Mouse (Mus musculus): ENCODE measurements at regions not wholly inside any gene's neighbourhood (a gene's known extent, or its start where the extent isn't known, plus 50 kb on each side); places are given as distances from the start of the nearest gene placed in this dataset.

DNA sequence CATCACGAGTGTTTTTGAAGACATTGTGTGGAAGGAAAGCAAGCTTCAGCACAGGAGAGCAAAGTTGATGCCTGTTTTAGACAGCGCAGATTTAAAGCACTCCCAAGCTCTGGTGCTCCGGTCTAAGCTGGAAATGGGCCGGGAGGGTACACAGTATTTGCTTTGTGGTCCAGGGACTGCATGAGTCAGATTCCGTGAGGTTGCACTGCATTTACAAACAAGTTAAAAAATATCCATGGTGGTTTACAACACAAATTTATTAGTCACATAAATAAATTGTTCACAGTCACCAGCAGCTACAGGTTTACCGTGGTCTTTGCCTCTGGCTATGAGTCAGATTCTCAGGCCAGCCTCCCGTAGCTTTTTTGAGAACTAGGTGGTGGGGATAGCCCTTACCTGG, 312.0 kb downstream of the Ptprc start:
- no peak for DNase-seq (ENCODE audit: low read depth)

GRCm38 (mm10) chr1:137852262-137852661, 323.2 kb downstream of the Ptprc start:
- no peak for DNase-seq (ENCODE audit: low read depth)

DNA sequence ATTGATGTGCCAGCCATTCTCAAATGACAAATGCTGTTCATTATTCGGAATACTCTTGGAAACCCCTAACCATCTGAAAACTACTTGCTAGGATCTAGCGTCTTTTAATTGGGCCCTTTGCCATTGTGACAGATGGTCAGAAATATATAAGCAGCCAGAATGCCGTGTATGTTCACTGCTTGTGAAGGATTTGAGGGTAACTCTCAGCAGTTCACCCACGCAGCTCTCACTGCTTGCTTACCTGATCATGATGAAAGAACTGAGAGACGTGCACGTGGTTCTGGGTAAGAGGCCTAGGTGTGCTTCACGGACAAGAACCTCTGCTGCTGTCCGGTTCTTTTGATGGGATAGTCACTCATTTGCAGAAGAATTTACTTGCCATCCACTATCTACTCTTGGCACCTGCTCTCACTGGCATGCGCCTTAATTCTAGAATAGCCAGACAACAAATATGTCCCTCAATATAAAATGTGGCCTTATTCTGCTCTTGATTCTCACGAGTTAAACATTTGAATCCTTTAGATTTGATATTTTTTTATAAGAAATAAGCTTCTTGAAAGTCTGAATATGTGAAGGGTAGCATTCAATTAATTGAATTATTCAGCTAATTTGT, 328.1 kb downstream of the Ptprc start:
- DNase-seq (ENCODE audit: low read depth): no peak

- DNase-seq (ENCODE audit: low read depth): no peak
Observed at GRCm38 (mm10) chr1:137846857-137847256, 328.7 kb downstream of the Ptprc start.

DNA sequence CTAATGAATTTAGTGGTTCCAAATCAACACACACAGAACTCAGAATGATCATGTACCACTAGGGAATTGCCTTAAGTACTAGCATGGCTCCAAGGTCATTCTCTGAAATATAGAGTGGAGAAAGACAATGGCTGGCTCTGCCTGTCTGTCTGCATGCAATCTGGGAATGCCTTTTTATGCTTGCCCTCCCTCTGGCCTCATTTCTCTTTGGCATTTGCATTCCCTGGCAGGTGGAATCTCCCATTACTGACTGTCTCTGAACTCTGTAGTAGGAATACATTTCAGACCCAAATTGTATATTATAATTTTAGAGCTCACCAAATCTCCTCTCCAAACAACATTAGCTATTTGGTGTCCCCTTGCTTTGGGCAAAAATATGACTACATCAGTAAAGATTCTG, 335.0 kb downstream of the Ptprc start:
- DNase-seq (ENCODE audit: low read depth): no peak

- DNase-seq (ENCODE audit: low read depth): no peak
Observed at GRCm38 (mm10) chr1:137839703-137840102, 335.8 kb downstream of the Ptprc start.

DNA sequence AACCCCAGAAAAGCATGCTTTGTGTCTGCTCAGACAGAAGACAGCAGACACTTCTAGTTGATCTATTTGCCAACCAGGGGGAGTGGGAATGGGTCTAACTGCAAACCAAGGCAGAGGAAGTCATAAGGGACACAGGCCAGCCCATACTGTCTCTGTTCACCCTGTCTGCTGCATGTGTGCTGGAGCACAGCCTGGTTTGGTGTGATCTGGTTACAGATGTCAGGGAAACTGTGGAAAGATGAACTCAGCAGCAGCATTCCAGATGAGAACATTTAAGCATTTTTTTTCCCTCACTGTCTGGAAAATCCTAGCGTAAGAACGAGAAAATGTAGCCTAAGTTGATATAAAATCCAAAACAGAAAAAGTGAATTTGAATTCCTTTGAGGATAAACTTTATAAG, 336.2 kb downstream of the Ptprc start:
- no peak for DNase-seq (ENCODE audit: low read depth)

GRCm38 (mm10) chr1:137838357-137838756, 337.2 kb downstream of the Ptprc start:
- DNase-seq (ENCODE audit: low read depth): no peak

GRCm38 (mm10) chr1:137833535-137833934, 342.0 kb downstream of the Ptprc start:
- DNase-seq (ENCODE audit: low read depth): no peak

DNA sequence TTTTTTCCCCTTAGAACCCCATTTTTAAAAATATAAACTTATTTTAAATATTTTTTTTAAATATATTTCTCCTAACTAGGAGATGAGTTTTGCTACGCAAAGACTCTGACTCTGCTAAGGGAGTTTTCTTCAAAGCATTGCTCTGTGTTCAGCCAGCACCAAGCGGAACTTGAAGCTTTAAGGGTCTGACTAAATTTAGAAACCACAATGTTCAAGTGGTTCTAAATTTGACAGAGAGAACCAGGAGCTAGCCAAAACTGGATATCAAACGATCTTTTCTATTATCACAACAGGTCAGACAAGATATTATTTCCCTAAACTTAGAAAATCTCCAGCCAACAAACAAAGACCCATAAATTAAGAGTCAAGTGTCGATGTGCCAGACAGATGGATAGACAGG, 344.2 kb downstream of the Ptprc start:
- no peak for DNase-seq (ENCODE audit: low read depth)

DNA sequence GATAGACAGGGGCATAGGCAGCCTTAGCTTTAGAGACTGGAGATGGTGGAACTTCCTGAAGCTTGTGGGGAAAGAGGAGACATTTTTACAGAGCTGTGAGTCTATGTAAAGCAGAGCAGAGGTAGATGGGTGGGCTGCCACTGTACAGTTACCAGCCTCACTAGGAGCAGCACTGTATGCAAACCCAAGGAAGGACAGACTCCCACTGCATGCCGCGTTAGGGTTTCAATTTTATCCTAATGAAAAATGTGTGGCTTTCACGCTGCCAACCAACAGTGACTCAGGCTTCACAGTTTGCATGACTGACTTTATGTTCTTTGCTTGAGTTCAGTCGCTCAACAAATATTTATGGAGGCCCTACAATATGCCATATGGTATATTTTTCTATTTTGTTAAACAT, 348.1 kb downstream of the Ptprc start:
- no peak for DNase-seq (ENCODE audit: low read depth)

DNA sequence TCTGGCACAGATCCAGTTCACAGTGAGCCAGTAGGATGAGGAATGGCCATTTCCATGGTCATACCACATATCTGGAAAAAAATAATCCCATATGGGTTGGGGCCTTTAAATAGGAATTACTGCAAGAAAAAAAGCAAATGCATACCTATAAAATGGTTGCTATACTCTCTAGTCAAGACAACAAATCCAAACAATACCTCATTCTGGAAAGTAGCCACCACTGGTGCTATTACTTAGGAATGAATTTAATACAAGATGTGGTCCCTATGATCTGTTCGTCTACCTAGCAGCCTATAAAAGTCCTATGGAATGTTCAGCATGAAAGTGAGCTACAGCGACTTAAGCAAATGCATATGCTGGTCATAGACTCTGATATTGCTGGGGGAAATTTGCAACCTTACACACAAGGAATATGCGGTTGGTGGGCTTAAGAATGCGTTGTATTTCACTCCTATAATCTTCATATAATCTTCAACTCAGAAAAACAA, 360.1 kb downstream of the Ptprc start:
- no peak for DNase-seq (ENCODE audit: low read depth)

GRCm38 (mm10) chr1:137814556-137814955, 361.0 kb downstream of the Ptprc start:
- DNase-seq (ENCODE audit: low read depth): no peak

DNA sequence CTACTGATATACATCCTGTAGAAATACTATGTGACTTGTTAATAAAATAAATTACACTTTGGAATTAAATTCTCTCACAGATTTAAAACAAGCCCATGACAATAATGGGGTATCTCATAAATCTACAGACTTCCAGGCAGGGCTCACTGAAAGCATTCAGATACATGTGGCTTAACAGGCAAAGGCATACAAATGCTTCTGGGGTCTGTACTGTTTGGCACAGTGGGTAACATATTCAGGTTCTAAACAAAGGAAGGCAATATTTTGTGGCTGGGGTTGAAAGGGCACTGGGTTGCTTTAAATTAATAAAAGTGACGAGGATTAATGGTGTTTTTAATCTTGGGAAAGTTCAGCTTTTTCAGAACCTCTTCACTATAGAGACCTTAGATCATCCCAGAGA, 361.8 kb downstream of the Ptprc start:
- DNase-seq (ENCODE audit: low read depth): no peak

DNA sequence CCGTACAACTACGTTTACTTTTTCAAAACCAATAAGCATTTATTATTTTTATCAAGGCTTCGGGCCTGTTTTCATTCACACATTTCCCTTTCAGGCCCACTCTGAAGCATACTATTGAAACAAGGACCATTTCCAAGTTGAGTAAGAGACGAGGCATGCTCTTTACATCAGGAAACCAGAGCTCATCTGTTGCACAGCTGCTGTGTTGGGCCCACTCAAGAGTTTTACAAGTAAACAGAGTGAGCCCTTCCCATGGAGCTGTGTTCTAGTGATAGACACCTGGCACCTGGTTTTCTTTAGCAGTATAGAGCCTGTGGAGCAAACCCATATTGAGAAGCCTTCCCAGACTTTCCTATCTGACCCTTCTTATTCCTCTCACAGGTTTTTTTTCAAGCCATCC, 363.5 kb downstream of the Ptprc start:
- DNase-seq (ENCODE audit: low read depth): no peak

- DNase-seq (ENCODE audit: low read depth): no peak
Observed at GRCm38 (mm10) chr1:137806742-137807141, 368.8 kb downstream of the Ptprc start.

GRCm38 (mm10) chr1:137806252-137806651, 369.3 kb downstream of the Ptprc start:
- no peak for DNase-seq (ENCODE audit: low read depth)

DNA sequence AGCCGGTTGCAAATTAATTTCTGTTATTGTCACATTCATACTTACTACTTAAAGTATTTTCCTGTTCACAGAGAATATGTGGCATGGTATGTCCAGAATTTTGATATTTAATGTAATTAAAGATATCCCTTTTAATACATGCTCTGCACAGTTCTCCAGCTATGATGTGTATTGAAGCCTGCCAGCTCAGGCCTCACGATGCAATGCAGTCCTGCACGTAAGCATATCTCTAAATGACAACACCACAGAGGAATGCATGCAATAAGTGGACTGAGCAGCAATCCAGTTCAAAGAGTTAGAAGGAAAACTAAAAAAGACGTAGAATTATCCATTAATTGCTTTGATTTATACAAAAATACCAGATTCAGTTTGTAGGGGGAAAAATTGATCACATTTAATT, 373.4 kb downstream of the Ptprc start:
- DNase-seq (ENCODE audit: low read depth): no peak

GRCm38 (mm10) chr1:137800752-137801151, 374.8 kb downstream of the Ptprc start:
- no peak for DNase-seq (ENCODE audit: low read depth)

DNA sequence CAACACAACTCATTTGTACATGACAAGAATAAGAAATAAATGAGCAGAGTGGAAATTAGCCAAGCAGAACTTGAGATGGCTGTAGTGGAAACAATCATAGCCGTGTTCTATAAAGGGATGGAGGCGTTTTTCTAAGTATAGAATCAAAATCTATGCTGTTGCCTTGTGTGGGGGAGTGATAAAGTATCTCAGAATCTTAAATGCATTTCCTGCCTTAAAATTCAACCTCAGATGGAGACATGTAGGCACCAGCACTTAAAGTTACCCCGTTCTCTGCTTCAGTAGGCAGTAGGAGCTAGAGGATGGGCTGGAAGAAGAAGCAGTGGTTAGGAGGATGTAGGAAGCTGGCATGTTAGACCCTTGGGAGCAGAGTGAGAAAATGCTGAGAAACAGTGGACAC, 386.7 kb downstream of the Ptprc start:
- no peak for DNase-seq (ENCODE audit: low read depth)

DNA sequence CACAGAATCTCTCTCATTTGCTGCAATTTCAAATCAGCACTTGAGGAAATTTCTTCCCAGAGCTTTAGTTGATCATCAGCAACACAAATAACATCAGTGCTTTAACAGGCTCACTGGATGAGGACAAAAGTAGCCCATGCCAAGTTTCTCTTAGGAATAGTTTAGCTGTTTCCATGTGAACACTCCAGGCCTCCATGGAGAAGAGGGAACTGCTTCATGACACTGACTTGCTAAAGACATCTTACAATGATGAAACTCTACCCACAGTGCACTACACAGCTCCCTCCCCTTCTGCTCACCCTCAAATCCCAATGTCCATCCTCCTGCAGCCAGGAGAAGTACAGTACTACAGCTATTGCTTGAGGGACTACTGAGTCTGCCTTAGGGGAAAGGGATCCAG, 388.9 kb downstream of the Ptprc start:
- no peak for DNase-seq (ENCODE audit: low read depth)

GRCm38 (mm10) chr1:137774586-137774985, 400.9 kb downstream of the Ptprc start:
- DNase-seq (ENCODE audit: low read depth): no peak

DNA sequence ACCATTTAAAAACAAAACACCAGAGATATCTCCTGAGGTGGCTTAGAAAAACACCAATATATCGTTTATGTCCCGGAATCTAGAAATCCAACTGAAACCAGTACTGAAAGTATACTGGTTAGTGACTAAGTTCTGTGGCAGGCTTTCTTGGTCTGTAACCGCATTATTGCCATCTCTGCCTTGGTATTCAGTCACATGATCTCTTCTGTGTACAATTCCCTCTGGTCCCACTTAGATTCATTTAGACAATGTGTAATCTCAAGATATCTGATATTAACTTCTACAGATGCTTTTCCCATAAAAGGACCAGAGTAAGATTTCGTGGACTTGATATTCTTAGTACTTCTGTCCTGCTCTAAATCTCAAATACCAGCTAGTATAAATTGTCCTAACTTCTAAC, 414.7 kb downstream of the Ptprc start:
- DNase-seq (ENCODE audit: low read depth): no peak

DNA sequence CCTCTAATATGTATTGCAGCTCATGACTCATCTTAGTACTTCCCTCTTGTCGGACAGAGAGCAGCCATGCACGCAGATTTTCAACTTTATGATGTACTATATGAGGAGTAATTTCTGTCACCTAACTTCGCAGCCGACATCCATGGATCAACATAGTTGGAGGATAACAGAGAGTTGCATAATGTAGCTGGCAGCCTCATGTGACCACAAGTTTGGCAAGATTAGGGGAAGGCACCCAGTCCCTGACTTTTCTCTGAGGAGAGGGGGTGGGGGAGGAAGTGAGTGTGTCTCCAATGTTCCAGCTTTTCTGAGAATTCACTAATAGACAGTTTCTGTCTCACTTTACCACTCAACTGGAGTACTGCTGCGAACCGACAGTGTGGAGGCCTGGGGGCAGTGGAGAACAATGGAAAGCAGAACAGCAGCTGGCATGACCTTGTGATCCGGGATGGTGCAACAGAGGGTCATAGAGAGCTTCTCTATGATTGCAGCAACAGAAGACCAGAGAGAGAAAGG, 424.0 kb downstream of the Ptprc start:
- DNase-seq (ENCODE audit: low read depth): no peak
